Mouse (Mus musculus) embryonic facial prominence, embryonic 15.5 days (tissue): ENCODE measurements around the gene C5ar2. TPM values are rescaled to one million over a fixed set of nuclear protein-coding genes. Genes with fewer than 3 reads are reported as not detected.
"Not testable (repeated sequence)": the region's sequence is repeated elsewhere in the genome, so short reads cannot be mapped to it uniquely, and the experiment has no call there.

Source experiments
- ATAC-seq: fragments of 200-750 bp; cut with Nextera tagmentation; 2 replicates; pipeline ENCODE4 v1.8.0; 2017; ENCODE audit warnings: low read depth, moderate TSS enrichment; ENCODE audit not compliant: insufficient number of reproducible peaks, low FRiP score, low TSS enrichment
- H3K27ac ChIP-seq: fragments of 300-500 bp; sonication (generic); replicated peaks from 2 replicates; pipeline ENCODE4 v1.5.1; 2015; ENCODE audit warnings: mild to moderate bottlenecking, inconsistent platforms
- H3K27me3 ChIP-seq: fragments of 300-500 bp; sonication (generic); 2 replicates; pipeline ENCODE4 v1.6.1; 2015; ENCODE audit warnings: inconsistent platforms
- H3K36me3 ChIP-seq: fragments of 300-500 bp; sonication (generic); 2 replicates; pipeline ENCODE4 v1.6.1; 2015; ENCODE audit warnings: mild to moderate bottlenecking, inconsistent platforms
- H3K4me1 ChIP-seq: fragments of 300-500 bp; sonication (generic); 2 replicates; pipeline ENCODE4 v1.6.1; 2015; ENCODE audit warnings: inconsistent platforms
- H3K4me2 ChIP-seq: fragments of 300-500 bp; sonication (generic); replicated peaks from 2 replicates; pipeline ENCODE4 v1.6.1; 2015; ENCODE audit warnings: mild to moderate bottlenecking, inconsistent platforms
- H3K4me3 ChIP-seq: fragments of 300-500 bp; sonication (generic); replicated peaks from 2 replicates; pipeline ENCODE4 v1.5.1; 2015; ENCODE audit warnings: mild to moderate bottlenecking, inconsistent platforms
- H3K9ac ChIP-seq: fragments of 300-500 bp; sonication (generic); 2 replicates; pipeline ENCODE4 v1.6.1; 2015; ENCODE audit warnings: inconsistent platforms
- H3K9me3 ChIP-seq: fragments of 300-500 bp; sonication (generic); replicated peaks from 2 replicates; pipeline ENCODE4 v1.6.1; 2016; ENCODE audit warnings: inconsistent platforms
- WGBS: fragments of 180-500 bp; shearing (Covaris S2); methylation state at CpG from one replicate; pipeline ENCODE4 v1.1.7; 2015; 5-methylcytosine and 5-hydroxymethylcytosine counted together
- polyA plus RNA-seq: library from polyadenylated mRNA; unstranded; fragments of >200 nt; fragmentation: Nextera tagmentation; extraction: Ambion mirVana; gene quantifications from 2 replicates; pipeline ENCODE4 v1.2.1, GENCODE M21; 2015

Gene C5ar2
- polyA plus RNA-seq, 1 experiment from 2014 or later: 0.35 TPM

- WGBS: 2% methylated on average over 18 of the region's 18 CpGs
- Histone ChIP-seq H3K9ac (peak overlapping the region; percentile 40), H3K27ac (peak overlapping the region; percentile 98), H3K4me1 (peaks cover 34% of the 10 kb centered on the region), H3K27me3 (no peaks in the 10 kb centered on the region), H3K9me3 (no peaks in the 10 kb centered on the region), H3K4me2 (peak overlapping the region; percentile 89), H3K4me3 (peak overlapping the region; percentile 72), H3K36me3 (peaks cover 37% of the 10 kb centered on the region)
- ATAC-seq: peak; percentile 71
Measured at GRCm38 (mm10) chr7:16273766-16274140, 29.8 kb upstream of the C5ar2 start.

DNA sequence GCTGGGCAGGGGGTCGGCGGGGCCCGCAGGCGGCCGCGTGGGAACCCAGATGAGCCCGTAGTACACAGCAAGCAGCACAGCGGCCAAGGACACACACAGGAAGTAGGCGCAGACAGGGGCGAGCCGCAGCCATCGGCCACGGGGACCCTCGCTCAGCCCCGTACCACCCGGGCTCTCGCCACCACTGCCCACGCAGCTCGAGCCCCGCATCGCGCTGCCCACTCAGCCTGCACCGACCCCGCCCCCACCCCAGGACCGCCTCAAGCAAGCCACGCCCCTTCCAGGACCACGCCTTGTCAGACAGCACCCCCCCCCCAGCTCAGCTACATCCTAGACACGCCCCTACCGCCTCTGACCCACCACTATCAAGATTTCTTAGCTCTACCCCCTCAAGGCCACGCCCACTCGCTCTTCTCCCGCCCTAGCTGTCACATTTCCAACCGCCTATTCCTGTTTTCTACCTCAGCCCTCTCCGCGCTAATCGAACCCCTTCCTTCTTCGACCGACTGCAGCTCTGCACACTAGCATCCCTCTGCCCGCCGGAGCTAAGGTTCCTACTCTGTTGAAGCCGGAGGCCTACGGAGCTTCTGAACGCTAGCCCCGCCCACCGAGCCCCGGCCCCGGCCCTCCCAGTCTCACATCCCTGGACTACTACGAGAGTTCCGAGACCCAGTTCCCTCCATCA, 29.3 kb upstream of the C5ar2 start, which contains the start of gene Inafm1:
Inafm1 (minus strand) TSS at position 537 of the 685 bp plus-strand sequence.
- Histone ChIP-seq H3K36me3 (peaks cover 32% of the 10 kb centered on the region), H3K4me3 (peak within 1 kb of the TSS; percentile 72), H3K27ac (peak within 1 kb of the TSS; percentile 98), H3K4me1 (peaks cover 34% of the 10 kb centered on the region), H3K27me3 (no peaks in the 10 kb centered on the region), H3K4me2 (peak within 1 kb of the TSS; percentile 89), H3K9ac (peak within 1 kb of the TSS; percentile 70), H3K9me3 (no peaks in the 10 kb centered on the region)
- ATAC-seq: peak; percentile 88
- 1% methylated on average over 34 of the region's 49 CpGs for WGBS

- H3K9me3 ChIP-seq: no peaks in the 10 kb centered on the region
- ATAC-seq: peak; percentile 81
- peak overlapping the region; percentile 89 for H3K4me2 ChIP-seq
- H3K9ac ChIP-seq: peak overlapping the region; percentile 70
- H3K36me3 ChIP-seq: peaks cover 26% of the 10 kb centered on the region
- H3K27me3 ChIP-seq: no peaks in the 10 kb centered on the region
- H3K4me3 ChIP-seq: peak overlapping the region; percentile 72
- H3K27ac ChIP-seq: peak overlapping the region; percentile 98
- H3K4me1 ChIP-seq: peaks cover 34% of the 10 kb centered on the region
- WGBS: under 1% methylated on average over 46 of the region's 46 CpGs
Measured at GRCm38 (mm10) chr7:16272681-16273080, 28.7 kb upstream of the C5ar2 start.

DNA sequence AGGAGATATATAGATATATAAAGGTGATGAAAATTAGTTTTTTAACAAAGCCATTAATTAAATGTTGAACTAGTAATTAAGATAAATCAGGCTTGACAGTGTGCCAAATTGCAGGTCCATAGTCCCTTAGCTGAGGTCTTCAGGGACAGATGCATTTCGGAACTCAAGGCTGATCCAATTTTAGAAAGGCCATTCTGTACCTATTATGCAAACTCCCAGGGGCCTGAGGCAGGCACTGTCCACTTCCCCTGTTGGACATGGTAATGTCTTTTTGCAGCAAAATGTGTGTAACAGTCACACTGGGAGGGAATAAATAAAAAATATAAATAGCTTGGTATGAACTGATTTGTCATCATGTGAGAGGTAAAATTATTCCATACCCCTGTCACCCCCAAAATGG, 27.2 kb upstream of the C5ar2 start:
- Histone ChIP-seq H3K27ac (no peak overlapping the region), H3K4me1 (peaks cover 34% of the 10 kb centered on the region), H3K4me2 (0 out of 2 replicates have a peak overlapping the region, but pooled peaks have one; percentile 89), H3K36me3 (peaks cover 12% of the 10 kb centered on the region), H3K27me3 (no peaks in the 10 kb centered on the region), H3K9ac (no peak overlapping the region), H3K9me3 (no peaks in the 10 kb centered on the region), H3K4me3 (no peak overlapping the region)
- no peak for ATAC-seq
- WGBS: 64% methylated on average over 1 of the region's 1 CpGs

DNA sequence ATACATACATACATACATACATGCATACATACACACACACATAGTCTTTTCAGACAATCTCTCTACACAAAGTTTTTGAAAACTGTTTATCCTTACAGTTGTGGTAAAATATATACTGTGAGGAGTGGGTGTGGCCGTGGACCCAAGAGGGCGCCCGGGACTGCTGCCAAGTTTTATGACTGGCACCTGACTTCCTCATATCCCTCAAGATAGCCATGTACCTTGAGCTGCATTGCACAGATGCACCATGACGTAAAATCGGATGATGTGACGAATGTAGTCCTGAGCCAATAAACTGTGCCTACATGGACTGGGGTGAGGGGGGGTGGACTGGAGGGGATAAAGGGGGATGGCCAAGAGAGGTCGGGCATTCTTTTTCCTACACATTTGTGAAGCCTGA, 22.6 kb upstream of the C5ar2 start:
- H3K27me3 ChIP-seq, H3K9ac ChIP-seq, H3K4me2 ChIP-seq, H3K36me3 ChIP-seq, H3K9me3 ChIP-seq, ATAC-seq, H3K4me3 ChIP-seq, H3K27ac ChIP-seq, H3K4me1 ChIP-seq: not testable (repeated sequence)
- WGBS: 79% methylated on average over 7 of the region's 7 CpGs

DNA sequence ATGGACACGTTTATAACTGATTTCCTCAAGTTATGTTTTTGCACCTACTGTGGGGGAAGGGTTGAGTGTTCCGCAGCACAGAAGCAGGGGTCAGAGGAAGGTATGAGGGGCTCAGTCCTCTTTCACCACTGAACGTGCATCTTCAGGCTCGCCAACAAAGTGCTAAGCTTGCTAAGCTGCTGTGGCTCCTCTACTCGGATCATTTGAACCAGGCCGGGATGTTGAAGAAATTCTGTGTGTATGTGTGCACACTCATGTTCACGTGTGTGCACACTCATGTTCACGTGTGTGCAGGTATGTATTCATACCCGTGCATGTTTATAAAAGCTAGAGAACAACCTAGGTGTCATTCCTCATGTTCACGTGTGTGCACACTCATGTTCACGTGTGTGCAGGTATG, 21.9 kb upstream of the C5ar2 start:
- Histone ChIP-seq H3K4me1 (no peaks in the 10 kb centered on the region), H3K4me2 (no peak overlapping the region), H3K36me3 (no peaks in the 10 kb centered on the region), H3K9ac (no peak overlapping the region), H3K9me3 (no peaks in the 10 kb centered on the region), H3K27me3 (no peaks in the 10 kb centered on the region), H3K27ac (no peak overlapping the region), H3K4me3 (no peak overlapping the region)
- no peak for ATAC-seq
- WGBS: 89% methylated on average over 11 of the region's 11 CpGs

GRCm38 (mm10) chr7:16263843-16264242, 19.9 kb upstream of the C5ar2 start:
- no peaks in the 10 kb centered on the region for H3K27me3 ChIP-seq
- WGBS: 78% methylated on average over 5 of the region's 5 CpGs
- H3K36me3 ChIP-seq: no peaks in the 10 kb centered on the region
- H3K9ac ChIP-seq: no peak overlapping the region
- no peak overlapping the region for H3K27ac ChIP-seq
- H3K4me2 ChIP-seq: no peak overlapping the region
- ATAC-seq: no peak
- no peak overlapping the region for H3K4me3 ChIP-seq
- H3K9me3 ChIP-seq: no peaks in the 10 kb centered on the region
- no peaks in the 10 kb centered on the region for H3K4me1 ChIP-seq

- Histone ChIP-seq H3K9me3 (no peaks in the 10 kb centered on the region), H3K27me3 (no peaks in the 10 kb centered on the region), H3K27ac (no peak overlapping the region), H3K4me2 (no peak overlapping the region), H3K4me1 (no peaks in the 10 kb centered on the region), H3K36me3 (no peaks in the 10 kb centered on the region), H3K9ac (no peak overlapping the region), H3K4me3 (no peak overlapping the region)
- 28% methylated on average over 8 of the region's 8 CpGs for WGBS
- no peak for ATAC-seq
Measured at GRCm38 (mm10) chr7:16263015-16263787, 19.2 kb upstream of the C5ar2 start.

DNA sequence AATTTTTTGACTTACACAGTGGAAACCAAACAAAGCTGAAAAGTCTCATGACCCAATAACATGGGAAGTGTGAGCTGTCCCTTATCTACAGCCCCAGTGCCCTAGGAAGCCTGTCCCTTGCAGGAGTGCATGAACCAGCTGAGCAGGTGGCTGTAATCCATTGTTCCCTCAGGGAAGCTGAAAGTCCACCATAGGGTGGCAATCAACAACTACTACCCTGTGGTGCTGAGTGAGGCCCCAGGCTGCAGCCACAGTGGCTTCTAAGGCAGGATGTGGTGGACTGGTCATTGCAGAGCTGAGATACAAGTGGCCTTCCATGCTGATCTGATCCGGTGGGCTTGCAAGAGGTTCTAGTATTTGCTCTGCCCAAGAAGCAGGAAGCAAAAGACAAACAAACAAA, 17.1 kb upstream of the C5ar2 start:
- no peak overlapping the region for H3K4me3 ChIP-seq
- no peaks in the 10 kb centered on the region for H3K4me1 ChIP-seq
- no peaks in the 10 kb centered on the region for H3K36me3 ChIP-seq
- no peak for ATAC-seq
- no peak overlapping the region for H3K9ac ChIP-seq
- no peaks in the 10 kb centered on the region for H3K9me3 ChIP-seq
- H3K4me2 ChIP-seq: no peak overlapping the region
- WGBS: 61% methylated on average over 1 of the region's 1 CpGs
- H3K27ac ChIP-seq: no peak overlapping the region
- H3K27me3 ChIP-seq: no peaks in the 10 kb centered on the region

- Histone ChIP-seq H3K9me3 (no peaks in the 10 kb centered on the region), H3K36me3 (no peaks in the 10 kb centered on the region), H3K4me1 (no peaks in the 10 kb centered on the region), H3K4me3 (no peak within 1 kb of the TSS), H3K9ac (no peak within 1 kb of the TSS), H3K4me2 (no peak within 1 kb of the TSS), H3K27ac (no peak within 1 kb of the TSS), H3K27me3 (no peaks in the 10 kb centered on the region)
- WGBS: 86% methylated on average over 5 of the region's 5 CpGs
- no peak for ATAC-seq
Measured at GRCm38 (mm10) chr7:16259110-16259590, 15.2 kb upstream of the C5ar2 start, which contains the start of gene C5ar1. Gene C5ar1, minus strand, starts transcription at chr7:16259540.

- ATAC-seq: no peak
- no peak overlapping the region for H3K4me2 ChIP-seq
- no peaks in the 10 kb centered on the region for H3K27me3 ChIP-seq
- H3K9ac ChIP-seq: no peak overlapping the region
- no peak overlapping the region for H3K4me3 ChIP-seq
- no peaks in the 10 kb centered on the region for H3K9me3 ChIP-seq
- H3K4me1 ChIP-seq: no peaks in the 10 kb centered on the region
- no peak overlapping the region for H3K27ac ChIP-seq
- H3K36me3 ChIP-seq: no peaks in the 10 kb centered on the region
- 83% methylated on average over 11 of the region's 11 CpGs for WGBS
Measured at GRCm38 (mm10) chr7:16257830-16258229, 13.9 kb upstream of the C5ar2 start.
